Mouse (Mus musculus) bone marrow, adult 2 months (tissue): Measurements from ENCODE around the gene Sp100.

Experiments
- CTCF ChIP-seq: fragments of 200-500 bp; IDR thresholded peaks from 2 replicates; pipeline ENCODE4 v1.5.1; 2011; ENCODE audit warnings: low read length, control low read depth; ENCODE audit not compliant: control insufficient read depth, insufficient read depth
- POLR2A ChIP-seq: fragments of 200-500 bp; IDR thresholded peaks from 2 replicates; pipeline ENCODE4 v1.6.1; 2011; ENCODE audit warnings: low read depth, mild to moderate bottlenecking, control low read depth, low read length, borderline replicate concordance; ENCODE audit not compliant: control insufficient read depth

DNA sequence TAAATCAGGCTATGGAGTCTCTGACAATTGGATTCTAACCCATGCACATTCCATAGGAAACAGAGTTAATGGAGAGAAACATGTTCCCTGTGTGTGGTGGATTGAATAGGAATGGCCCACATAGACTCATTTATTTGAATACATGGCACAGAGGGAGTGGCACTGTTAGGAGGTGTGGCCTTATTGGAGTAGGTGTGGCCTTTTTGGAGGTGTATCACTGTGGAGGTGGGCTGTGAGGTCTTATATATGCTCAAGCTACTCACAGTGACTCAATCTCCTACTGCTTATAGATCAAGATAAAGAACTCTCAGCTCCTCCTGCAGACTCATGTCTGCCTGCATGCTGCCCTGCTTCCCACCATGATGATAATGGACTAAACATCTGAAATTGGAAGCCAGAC, 64.7 kb downstream of the Sp100 start:
- TF ChIP-seq CTCF (no peak), POLR2A (no peak)
